Mouse (Mus musculus) heart, embryonic 10.5 days (tissue): ENCODE results near the gene Fryl. TPM values are rescaled to one million over a fixed set of nuclear protein-coding genes. Genes with fewer than 3 reads are reported as not detected.

Experiments
- DNase-seq: peaks from one replicate; pipeline ENCODE4 v3.0.0-alpha.2; 2017; ENCODE audit warnings: low spot score
- H3K27ac ChIP-seq: fragments of 300-500 bp; sonication (generic); 2 replicates; pipeline ENCODE4 v1.5.1; 2016; ENCODE audit warnings: mild to moderate bottlenecking
- H3K27me3 ChIP-seq: fragments of 300-500 bp; sonication (generic); 2 replicates; pipeline ENCODE4 v1.6.1; 2016; ENCODE audit warnings: mild to moderate bottlenecking; ENCODE audit not compliant: poor library complexity, insufficient read depth, severe bottlenecking
- H3K36me3 ChIP-seq: fragments of 300-500 bp; sonication (generic); 2 replicates; pipeline ENCODE4 v1.6.1; 2016; ENCODE audit warnings: mild to moderate bottlenecking, moderate library complexity
- H3K4me1 ChIP-seq: fragments of 300-500 bp; sonication (generic); 2 replicates; pipeline ENCODE4 v1.6.1; 2016; ENCODE audit warnings: mild to moderate bottlenecking
- H3K4me3 ChIP-seq: fragments of 300-500 bp; sonication (generic); 2 replicates; pipeline ENCODE4 v1.5.1; 2016; ENCODE audit warnings: mild to moderate bottlenecking, moderate library complexity
- H3K9me3 ChIP-seq: fragments of 300-500 bp; sonication (generic); 2 replicates; pipeline ENCODE4 v1.6.1; 2016; ENCODE audit warnings: mild to moderate bottlenecking, moderate library complexity
- WGBS: fragments of 180-500 bp; shearing (Covaris S2); methylation state at CpG from one replicate; pipeline ENCODE4 v1.1.7; 2016; 5-methylcytosine and 5-hydroxymethylcytosine counted together
- polyA plus RNA-seq: library from polyadenylated mRNA; unstranded; fragments of >200 nt; fragmentation: Nextera tagmentation; extraction: Ambion mirVana; gene quantifications from 2 replicates; pipeline ENCODE4 v1.2.1, GENCODE M21; 2016

Gene Fryl
- polyA plus RNA-seq, 1 experiment from 2014 or later: 27.7 TPM

GRCm38 (mm10) chr5:73132998-73133832, 123.2 kb downstream of the Fryl start:
- H3K27me3 ChIP-seq: no peaks in the 10 kb centered on the region
- DNase-seq: no peak
- H3K4me3 ChIP-seq: no peak overlapping the region
- peaks cover 28% of the 10 kb centered on the region; the same call in 1 of the 2 replicates for H3K36me3 ChIP-seq
- H3K27ac ChIP-seq: no peak overlapping the region
- H3K4me1 ChIP-seq: 0 out of 2 replicates have a peak, but pooled peaks cover 3% of the 10 kb centered on the region
- 82% methylated on average over 29 of the region's 29 CpGs for WGBS
- no peaks in the 10 kb centered on the region for H3K9me3 ChIP-seq

GRCm38 (mm10) chr5:73130984-73131383, 125.4 kb downstream of the Fryl start:
- H3K27me3 ChIP-seq: no peaks in the 10 kb centered on the region
- 91% methylated on average over 6 of the region's 6 CpGs for WGBS
- H3K9me3 ChIP-seq: no peaks in the 10 kb centered on the region
- no peak overlapping the region for H3K4me3 ChIP-seq
- DNase-seq: no peak
- 0 out of 2 replicates have a peak, but pooled peaks cover 3% of the 10 kb centered on the region for H3K4me1 ChIP-seq
- H3K36me3 ChIP-seq: peaks cover 39% of the 10 kb centered on the region
- no peak overlapping the region for H3K27ac ChIP-seq

- Histone ChIP-seq H3K27ac (no peak overlapping the region), H3K4me1 (0 out of 2 replicates have a peak, but pooled peaks cover 3% of the 10 kb centered on the region), H3K9me3 (no peaks in the 10 kb centered on the region), H3K4me3 (no peak overlapping the region), H3K36me3 (peaks cover 49% of the 10 kb centered on the region), H3K27me3 (no peaks in the 10 kb centered on the region)
- DNase-seq: no peak
- WGBS: 81% methylated on average over 5 of the region's 5 CpGs
Observed at GRCm38 (mm10) chr5:73129871-73130270, 126.5 kb downstream of the Fryl start.

DNA sequence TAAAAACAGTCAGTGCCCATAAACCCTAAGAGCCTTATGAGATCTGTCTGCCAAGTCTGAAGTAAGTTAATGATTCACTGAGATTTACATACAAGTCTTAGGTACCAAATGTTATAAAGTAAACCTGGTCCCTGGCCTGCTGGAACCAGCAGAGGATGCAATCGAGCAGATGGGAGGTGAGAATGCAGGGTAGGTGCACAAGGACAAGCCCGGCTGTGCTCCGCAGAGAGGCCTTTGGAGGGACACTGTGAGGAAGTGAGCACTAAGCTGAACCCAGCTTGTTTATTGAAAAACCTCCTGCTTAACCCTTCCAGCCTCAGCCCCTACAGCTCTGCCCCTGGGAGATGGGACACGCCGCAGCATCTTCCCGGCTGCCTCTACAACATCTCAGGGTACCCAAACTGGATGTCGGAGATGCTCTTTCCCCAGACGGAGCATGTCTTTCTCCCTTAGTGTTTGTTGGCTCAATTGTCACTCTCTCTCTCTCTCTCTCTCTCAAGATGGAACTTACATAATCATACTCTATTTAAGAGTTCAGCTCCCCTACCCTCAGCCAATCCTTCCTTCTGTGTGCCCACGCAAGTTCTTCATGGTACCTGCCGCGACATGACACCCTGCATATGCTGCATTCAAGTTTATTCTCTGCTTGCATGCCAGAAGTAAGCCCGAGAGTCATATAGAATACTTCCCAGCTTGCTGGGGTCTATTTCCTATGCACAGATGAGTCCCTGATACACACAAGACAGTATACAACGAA, 136.3 kb downstream of the Fryl start:
- peak; percentile 16 for DNase-seq
- Histone ChIP-seq H3K4me1 (no peaks in the 10 kb centered on the region), H3K27me3 (no peaks in the 10 kb centered on the region), H3K36me3 (peaks cover 62% of the 10 kb centered on the region), H3K27ac (no peak overlapping the region), H3K9me3 (no peaks in the 10 kb centered on the region), H3K4me3 (no peak overlapping the region)
- 88% methylated on average over 13 of the region's 13 CpGs for WGBS

DNA sequence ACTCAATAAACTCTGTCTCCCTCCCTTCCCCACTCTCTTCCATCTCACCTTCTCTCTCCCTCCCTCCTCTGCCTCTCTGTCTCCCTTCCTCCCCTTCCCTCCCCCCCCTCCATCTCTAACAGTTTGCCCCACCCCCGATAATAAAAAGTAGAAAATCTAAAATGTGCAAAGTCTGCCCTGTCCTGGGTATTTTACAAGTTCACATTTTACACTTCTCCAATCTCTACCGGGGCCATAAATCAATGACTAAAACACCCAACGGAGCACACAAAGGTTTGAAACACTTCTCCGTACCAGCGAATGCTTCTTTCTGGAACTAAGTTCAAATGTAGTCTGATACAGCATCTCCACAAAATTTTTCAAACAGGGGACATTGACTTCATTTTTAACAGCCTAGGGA, 136.9 kb downstream of the Fryl start:
- Histone ChIP-seq H3K4me1 (no peaks in the 10 kb centered on the region), H3K9me3 (no peaks in the 10 kb centered on the region), H3K4me3 (no peak overlapping the region), H3K27me3 (no peaks in the 10 kb centered on the region), H3K27ac (no peak overlapping the region), H3K36me3 (peaks cover 62% of the 10 kb centered on the region)
- 88% methylated on average over 5 of the region's 5 CpGs for WGBS
- DNase-seq: no peak

DNA sequence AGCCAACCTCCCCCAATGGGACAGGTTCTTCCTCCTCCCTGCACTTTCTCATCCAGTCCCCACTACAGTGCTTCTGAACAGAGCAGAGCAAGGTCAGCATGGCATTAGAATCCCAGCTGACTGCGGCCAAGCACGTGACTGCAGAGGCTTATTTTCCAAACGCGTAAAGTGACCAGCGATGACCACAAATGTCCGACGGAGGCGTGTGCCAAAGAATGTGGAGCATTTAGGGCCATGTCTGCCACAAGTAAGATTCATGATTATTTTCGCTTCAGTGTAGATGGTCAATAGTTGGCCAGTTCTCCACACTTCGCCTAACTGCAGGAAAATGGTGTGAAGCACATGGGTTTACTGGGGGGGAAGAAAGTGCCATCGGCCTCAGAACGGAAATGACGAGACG, 137.6 kb downstream of the Fryl start:
- Histone ChIP-seq H3K36me3 (peaks cover 68% of the 10 kb centered on the region), H3K27me3 (no peaks in the 10 kb centered on the region), H3K4me3 (no peak overlapping the region), H3K27ac (no peak overlapping the region), H3K4me1 (no peaks in the 10 kb centered on the region), H3K9me3 (no peaks in the 10 kb centered on the region)
- WGBS: 92% methylated on average over 14 of the region's 14 CpGs
- peak; percentile 35 for DNase-seq

DNA sequence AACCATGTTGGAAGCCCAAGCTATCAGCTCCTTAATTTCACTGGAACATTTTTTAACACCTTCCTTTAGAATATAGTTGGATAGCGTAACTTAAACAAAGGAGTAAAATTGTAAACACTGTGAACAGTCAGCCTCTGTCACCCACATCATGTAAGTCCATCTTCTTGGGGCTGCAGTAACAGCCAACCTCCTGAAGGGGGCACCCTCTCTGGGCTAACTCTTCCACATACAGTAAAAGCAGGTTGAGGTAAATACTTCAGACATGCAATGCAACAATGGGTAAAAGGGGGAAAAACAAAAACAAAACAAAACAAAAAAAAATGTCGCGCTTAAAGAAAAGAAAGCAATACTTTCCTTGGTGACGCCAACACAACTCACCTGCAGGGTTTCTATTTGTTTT, 141.5 kb downstream of the Fryl start:
- H3K9me3 ChIP-seq: no peaks in the 10 kb centered on the region
- no peaks in the 10 kb centered on the region for H3K27me3 ChIP-seq
- H3K4me1 ChIP-seq: no peaks in the 10 kb centered on the region; the same call in 1 of the 2 replicates
- 90% methylated on average over 4 of the region's 4 CpGs for WGBS
- no peak overlapping the region for H3K4me3 ChIP-seq
- DNase-seq: no peak
- peaks cover 64% of the 10 kb centered on the region for H3K36me3 ChIP-seq
- H3K27ac ChIP-seq: no peak overlapping the region

DNA sequence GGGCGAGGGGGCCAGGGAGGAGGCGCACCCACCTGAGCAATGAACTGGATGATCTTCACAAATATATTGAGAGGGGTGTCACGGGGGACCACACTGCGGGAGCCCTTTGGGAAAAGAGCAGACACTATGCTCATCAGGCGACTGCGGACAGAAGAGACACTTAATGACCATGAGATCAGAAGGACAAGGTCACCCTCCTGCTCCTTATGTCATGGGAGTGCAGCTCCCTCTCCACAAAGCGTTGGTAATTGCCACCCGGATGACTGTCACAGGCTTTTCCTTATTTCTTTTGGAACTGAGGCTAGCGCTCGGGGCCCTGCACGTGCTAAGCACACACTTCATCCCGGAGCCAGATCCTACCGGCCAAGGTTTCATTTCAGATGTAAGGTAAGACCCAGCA, 144.1 kb downstream of the Fryl start:
- DNase-seq: no peak
- Histone ChIP-seq H3K36me3 (peaks cover 71% of the 10 kb centered on the region), H3K27me3 (no peaks in the 10 kb centered on the region), H3K4me1 (no peaks in the 10 kb centered on the region; the same call in 1 of the 2 replicates), H3K27ac (no peak overlapping the region), H3K4me3 (no peak overlapping the region), H3K9me3 (no peaks in the 10 kb centered on the region)
- WGBS: 91% methylated on average over 13 of the region's 13 CpGs

GRCm38 (mm10) chr5:73103657-73104056, 152.8 kb downstream of the Fryl start:
- WGBS: 90% methylated on average over 7 of the region's 7 CpGs
- Histone ChIP-seq H3K27ac (no peak overlapping the region), H3K4me1 (no peaks in the 10 kb centered on the region), H3K27me3 (no peaks in the 10 kb centered on the region), H3K9me3 (no peaks in the 10 kb centered on the region), H3K4me3 (no peak overlapping the region), H3K36me3 (peaks cover 75% of the 10 kb centered on the region)
- no peak for DNase-seq

- DNase-seq: no peak
- Histone ChIP-seq H3K27me3 (no peaks in the 10 kb centered on the region), H3K27ac (no peak overlapping the region), H3K36me3 (peaks cover 73% of the 10 kb centered on the region), H3K4me3 (no peak overlapping the region), H3K4me1 (no peaks in the 10 kb centered on the region), H3K9me3 (no peaks in the 10 kb centered on the region)
- 92% methylated on average over 10 of the region's 10 CpGs for WGBS
Observed at GRCm38 (mm10) chr5:73102342-73102989, 154.0 kb downstream of the Fryl start.

- Histone ChIP-seq H3K9me3 (no peaks in the 10 kb centered on the region), H3K36me3 (peaks cover 90% of the 10 kb centered on the region), H3K27ac (no peak overlapping the region), H3K4me3 (no peak overlapping the region), H3K27me3 (no peaks in the 10 kb centered on the region), H3K4me1 (no peaks in the 10 kb centered on the region)
- DNase-seq: no peak
- WGBS: 69% methylated on average over 8 of the region's 8 CpGs
Observed at GRCm38 (mm10) chr5:73092236-73092635, 164.2 kb downstream of the Fryl start.

DNA sequence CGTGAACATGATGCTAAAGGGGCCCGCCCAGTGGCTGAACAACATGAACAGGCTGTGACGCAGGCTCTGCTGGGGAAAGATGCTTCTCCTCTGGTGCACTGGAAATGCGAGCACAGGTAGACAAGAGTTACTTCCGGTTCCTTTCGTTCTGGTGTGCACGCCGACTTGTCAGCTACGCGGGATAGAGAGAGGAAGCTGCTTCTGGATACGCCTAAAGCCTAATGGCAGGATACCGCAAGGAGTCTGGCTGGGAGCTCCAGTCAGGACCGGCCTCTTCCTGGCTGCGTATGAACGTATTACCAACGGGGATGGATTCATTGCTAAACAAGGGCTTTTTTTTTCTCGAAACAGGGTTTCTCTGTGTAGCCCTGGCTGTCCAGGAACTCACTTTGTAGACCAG, 167.3 kb downstream of the Fryl start:
- Histone ChIP-seq H3K27me3 (no peaks in the 10 kb centered on the region), H3K4me1 (no peaks in the 10 kb centered on the region), H3K9me3 (no peaks in the 10 kb centered on the region), H3K4me3 (no peak overlapping the region), H3K36me3 (peaks cover 89% of the 10 kb centered on the region), H3K27ac (no peak overlapping the region)
- 95% methylated on average over 17 of the region's 17 CpGs for WGBS
- no peak for DNase-seq

DNA sequence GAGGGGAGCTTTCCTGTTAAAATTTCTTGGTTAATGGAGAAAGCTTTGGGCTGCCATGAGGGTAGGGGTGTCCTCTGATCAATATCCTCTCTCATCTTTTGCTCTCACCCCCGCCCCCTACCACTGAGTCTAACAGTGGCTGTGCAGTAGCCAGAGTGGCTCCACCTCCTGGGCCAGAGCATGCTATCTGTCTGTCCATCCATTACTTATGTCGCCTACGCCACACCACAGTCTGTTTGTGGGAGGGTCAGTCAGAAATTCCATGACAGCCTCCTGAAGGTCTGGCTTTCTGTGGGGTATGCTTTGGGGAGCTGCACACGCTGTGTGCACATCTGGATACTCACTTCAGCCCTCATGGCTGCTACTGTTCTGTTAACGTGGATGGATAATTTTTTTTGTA, 174.9 kb downstream of the Fryl start:
- Histone ChIP-seq H3K27me3 (no peaks in the 10 kb centered on the region), H3K27ac (no peak overlapping the region), H3K4me1 (no peaks in the 10 kb centered on the region), H3K4me3 (no peak overlapping the region), H3K9me3 (no peaks in the 10 kb centered on the region), H3K36me3 (peaks cover 79% of the 10 kb centered on the region)
- DNase-seq: peak; percentile 55
- 82% methylated on average over 5 of the region's 5 CpGs for WGBS
